Mouse (Mus musculus) heart, adult 2 months (tissue): Measurements from ENCODE around the gene Cep295nl.

Source experiments
- CTCF ChIP-seq: fragments of 200-600 bp; IDR thresholded peaks from 2 replicates; pipeline ENCODE4 v1.8.1; 2022; ENCODE audit warnings: antibody characterized with exemption, mild to moderate bottlenecking, moderate library complexity
- EP300 ChIP-seq: fragments of 200-500 bp; IDR thresholded peaks from 2 replicates; pipeline ENCODE4 v1.6.1; 2011; ENCODE audit warnings: low read depth, low read length, control low read depth; ENCODE audit not compliant: insufficient read depth
- POLR2A ChIP-seq: fragments of 200-500 bp; IDR thresholded peaks from 2 replicates; pipeline ENCODE4 v1.6.1; 2011; ENCODE audit warnings: mild to moderate bottlenecking, low read depth, low read length, control low read depth; ENCODE audit not compliant: insufficient read depth

DNA sequence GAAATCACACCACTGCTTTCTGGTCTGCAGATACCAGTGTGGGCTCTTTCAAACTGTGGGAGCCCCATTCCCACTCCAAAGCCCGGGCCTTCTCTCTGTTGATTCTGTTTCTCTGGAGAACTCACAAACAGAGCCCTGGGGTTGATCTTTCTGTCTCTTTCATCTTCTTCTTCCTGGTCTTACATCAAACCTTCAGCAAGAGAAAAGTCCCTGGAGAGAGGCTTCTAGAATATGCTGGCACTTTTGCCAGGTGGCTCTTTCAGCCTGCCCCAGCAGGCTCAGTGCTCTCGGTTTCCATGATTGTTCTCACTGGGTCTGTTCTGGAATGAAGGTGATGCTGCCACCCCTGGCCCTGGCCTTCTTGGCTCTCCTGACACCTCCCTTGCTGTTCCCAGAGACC lies 1.3 kb upstream of the Cep295nl start:
- TF ChIP-seq EP300 = no peak
- TF ChIP-seq POLR2A = no peak
- no peak for TF ChIP-seq CTCF
